Mouse (Mus musculus) brain, adult 10 weeks (tissue): Measurements from ENCODE around the gene Gpr1. TPM values are rescaled to one million over a fixed set of nuclear protein-coding genes. Genes with fewer than 3 reads are reported as not detected.

ENCODE experiments used
- polyA plus RNA-seq: library from polyadenylated mRNA; stranded (reverse); fragments of 350-450 nt; fragmentation: Illumina TruSeq; extraction: RNeasy Lipid Tissue Mini Kit (QIAGEN cat#74804); gene quantifications from one replicate; pipeline ENCODE4 v1.2.3, GENCODE M21; 2015; ENCODE audit warnings: low read depth, low replicate concordance

Gpr1 gene
- polyA plus RNA-seq = 1.5 TPM

DNA sequence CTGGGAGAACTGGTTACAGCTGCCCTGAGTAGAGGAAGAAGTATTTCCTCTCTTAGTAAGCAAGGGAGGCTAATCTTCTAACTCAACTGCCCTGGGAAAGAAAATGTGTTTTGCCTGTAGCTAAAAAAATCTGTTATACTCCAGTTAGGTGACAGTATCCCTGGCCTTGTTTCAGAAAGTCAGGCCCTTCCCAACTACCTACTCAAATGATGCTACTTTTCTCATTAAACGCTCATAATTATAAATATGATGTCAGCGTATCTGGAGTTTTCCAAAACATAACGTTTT lies at the start of gene Gpr1:
TSS of gene Gpr1 (minus strand) at position 273 of the 288 bp plus-strand sequence.

GRCm38 (mm10) chr1:63176604-63177421 lies 37.5 kb downstream of the Gpr1 start, which contains the start of the genes Eef1b2 and Ndufs1:
Gene Eef1b2 (plus strand): TSS chr1:63176825.
Gene Ndufs1 (minus strand): TSS chr1:63176833.

Other genes with a start within 250 kb of the Gpr1 start
- gene Ino80d, start 99.9 kb downstream of the Gpr1 start, polyA plus RNA-seq = 7.1 TPM
- gene Eef1b2, start 37.7 kb downstream of the Gpr1 start, polyA plus RNA-seq = 604 TPM
- 159 TPM for gene Ndufs1, start 37.7 kb downstream of the Gpr1 start, polyA plus RNA-seq
- 9.5 TPM for gene Zdbf2, start 58.7 kb upstream of the Gpr1 start, polyA plus RNA-seq
- gene Adam23, start 231.3 kb upstream of the Gpr1 start, polyA plus RNA-seq = 79.0 TPM